Mouse (Mus musculus) lung, postnatal 25 days (tissue): ENCODE measurements around the gene Gm38431.

ENCODE experiments used
- DNase-seq: peaks from one replicate; pipeline ENCODE4 v3.0.0; 2022; ENCODE audit warnings: low spot score

Gm38431 gene

DNA sequence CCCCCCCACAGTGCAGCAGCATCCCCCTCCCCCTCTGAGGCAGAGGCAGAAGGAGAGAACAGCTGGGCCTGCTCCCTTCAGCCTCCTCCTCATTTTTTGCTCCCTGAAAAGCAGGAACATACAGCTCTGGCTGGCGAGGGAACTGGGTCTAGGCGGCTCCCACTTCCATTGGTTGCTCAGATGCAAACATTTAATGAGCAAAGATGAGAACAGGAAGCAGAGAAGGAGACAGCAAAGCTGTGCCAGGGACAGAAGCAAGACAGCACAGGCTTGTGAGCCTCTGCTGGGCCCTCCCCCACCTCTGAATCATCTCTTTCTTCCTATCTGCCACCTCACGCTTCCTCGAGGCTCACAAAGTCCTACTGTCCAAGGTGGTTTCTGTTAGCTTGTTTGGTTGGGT, 50.5 kb downstream of the Gm38431 start:
- DNase-seq: no peak

DNA sequence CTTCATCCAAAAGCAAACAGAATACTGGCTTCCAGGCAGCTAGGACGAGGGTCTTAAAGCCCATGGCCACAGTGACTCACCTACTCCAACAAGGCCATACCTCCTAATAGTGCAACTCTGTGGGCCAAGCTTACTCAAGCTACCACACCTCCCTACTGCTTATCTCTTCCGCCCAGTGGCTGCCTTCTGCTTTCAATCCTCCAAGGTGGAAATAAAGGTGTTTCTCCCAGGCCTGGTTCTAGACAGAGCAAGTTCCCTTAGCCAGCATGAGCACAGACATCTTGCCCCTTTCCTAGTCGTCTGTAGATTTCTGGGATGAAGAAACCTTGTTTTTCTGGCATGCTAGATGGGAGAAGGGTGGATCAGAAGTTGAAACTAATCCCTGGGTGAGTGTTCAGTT, 52.0 kb downstream of the Gm38431 start:
- no peak for DNase-seq

DNA sequence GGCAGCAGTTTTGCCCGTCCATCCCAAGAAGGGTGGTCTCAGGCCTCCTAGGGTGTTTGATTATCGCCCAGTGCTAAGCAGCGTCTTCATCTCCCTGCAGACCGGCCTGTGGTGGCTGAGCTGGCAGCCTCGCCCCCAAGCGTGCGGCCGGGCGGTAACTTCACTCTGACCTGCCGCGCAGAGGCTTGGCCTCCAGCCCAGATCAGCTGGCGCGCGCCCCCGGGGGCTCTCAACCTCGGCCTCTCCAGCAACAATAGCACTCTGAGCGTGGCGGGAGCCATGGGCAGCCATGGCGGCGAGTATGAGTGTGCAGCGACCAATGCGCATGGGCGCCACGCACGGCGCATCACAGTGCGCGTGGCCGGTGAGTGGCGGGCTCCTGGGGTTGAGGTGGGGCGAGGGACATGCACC, 54.3 kb downstream of the Gm38431 start:
- no peak for DNase-seq

DNA sequence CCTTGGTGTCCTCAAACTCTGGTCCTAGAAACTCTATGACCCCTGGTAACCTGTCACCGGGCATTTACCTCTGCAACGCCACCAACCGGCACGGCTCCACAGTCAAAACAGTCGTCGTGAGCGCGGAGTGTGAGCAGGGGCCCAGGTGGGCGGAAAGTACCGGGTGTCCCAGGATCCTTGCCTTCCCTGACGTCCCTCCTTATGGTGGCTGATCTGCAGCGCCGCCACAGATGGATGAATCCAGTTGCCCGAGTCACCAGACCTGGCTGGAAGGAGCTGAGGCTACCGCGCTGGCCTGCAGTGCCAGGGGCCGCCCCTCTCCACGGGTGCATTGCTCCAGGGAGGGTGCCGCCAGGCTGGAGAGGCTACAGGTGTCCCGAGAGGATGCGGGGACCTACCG, 55.1 kb downstream of the Gm38431 start:
- no peak for DNase-seq

DNA sequence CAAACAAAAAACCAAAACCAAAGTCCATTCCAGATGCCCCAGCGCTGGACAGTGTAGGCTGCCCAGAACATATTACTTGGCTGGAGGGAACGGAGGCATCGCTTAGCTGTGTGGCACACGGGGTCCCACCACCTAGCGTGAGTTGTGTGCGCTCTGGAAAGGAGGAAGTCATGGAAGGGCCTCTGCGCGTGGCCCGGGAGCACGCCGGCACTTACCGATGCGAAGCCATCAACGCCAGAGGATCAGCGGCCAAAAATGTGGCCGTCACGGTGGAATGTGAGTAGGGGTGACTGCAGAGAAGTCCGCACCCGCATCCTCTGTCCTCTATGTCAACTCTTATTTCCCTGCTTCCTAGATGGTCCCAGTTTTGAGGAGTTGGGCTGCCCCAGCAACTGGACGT, 55.6 kb downstream of the Gm38431 start:
- no peak for DNase-seq

DNA sequence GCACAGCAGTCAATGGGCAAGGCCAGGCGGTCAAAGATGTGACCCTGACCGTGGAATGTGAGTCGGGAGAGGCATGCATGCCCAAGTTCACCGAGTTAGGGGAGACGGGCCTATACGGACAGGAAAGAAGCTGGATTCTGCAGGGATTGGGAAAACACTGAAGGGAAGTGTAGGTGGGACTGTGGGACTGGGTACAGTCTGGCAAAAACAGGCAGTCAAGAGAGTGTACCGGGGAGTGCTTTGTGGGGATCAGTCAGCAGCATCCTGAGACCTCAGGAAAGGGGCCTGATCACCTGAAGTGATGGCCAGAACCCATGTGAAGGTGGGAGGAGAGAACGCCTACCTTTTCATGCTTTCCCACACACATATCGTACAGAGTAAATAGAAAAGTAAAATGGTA, 56.2 kb downstream of the Gm38431 start:
- no peak for DNase-seq

DNA sequence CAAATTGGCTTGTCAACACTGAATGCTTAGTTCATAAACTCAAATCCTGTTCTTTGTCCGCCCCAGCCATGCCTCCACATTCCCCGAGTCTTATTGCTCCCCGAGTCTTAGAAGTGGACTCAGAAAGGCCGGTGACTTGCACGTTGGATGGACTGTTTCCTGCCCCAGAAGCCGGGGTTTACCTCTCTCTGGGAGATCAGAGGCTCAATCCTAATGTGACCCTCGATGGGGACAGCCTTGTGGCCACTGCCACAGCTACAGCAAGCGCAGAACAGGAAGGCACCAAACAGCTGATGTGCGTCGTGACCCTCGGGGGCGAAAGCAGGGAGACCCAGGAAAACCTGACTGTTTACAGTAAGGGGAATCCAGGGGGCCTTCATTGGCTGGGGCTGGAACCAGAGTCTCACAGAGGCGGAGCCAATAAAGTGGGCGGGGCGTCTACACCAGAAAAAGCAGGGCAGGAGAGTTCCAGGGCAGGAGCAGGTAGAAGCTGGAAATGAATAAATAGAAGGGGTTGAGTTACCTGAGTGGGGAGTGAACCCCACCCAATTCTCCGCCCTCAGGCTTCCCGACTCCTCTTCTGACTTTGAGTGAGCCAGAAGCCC, 57.2 kb downstream of the Gm38431 start:
- DNase-seq: no peak

DNA sequence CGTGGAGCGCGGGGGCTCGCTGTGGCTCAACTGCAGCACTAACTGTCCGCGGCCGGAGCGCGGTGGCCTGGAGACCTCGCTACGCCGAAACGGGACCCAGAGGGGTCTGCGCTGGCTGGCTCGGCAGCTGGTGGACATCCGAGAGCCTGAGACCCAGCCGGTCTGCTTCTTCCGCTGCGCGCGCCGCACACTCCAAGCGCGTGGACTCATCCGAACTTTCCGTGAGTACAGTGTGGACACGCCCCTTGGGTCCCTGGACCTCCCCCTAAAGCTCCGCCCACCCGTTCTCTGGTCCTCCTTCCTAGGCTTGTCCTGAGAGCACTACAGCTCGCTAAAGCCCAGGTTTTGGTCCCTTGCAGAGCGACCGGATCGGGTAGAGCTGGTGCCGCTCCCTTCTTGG, 58.7 kb downstream of the Gm38431 start:
- DNase-seq: peak; percentile 95

DNA sequence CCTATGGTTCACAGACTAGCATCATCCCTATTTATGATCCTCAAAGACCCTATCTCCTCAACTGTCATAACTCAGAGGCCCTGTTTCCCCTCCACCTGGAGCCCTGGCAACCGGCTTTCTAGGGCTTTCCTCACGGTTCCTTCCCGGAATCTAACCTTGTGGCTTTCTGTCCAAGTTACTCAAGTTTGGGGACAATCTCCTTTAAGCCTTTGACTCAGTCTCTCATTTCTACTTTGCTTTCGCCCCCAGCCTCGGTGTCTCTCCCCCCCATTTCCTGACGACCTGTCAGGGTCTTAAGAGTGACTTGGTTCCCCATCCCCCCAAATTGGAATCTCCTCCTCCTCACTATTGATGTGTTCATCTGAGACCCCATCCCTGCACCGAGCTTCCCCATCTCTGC, 59.3 kb downstream of the Gm38431 start:
- DNase-seq: no peak

DNA sequence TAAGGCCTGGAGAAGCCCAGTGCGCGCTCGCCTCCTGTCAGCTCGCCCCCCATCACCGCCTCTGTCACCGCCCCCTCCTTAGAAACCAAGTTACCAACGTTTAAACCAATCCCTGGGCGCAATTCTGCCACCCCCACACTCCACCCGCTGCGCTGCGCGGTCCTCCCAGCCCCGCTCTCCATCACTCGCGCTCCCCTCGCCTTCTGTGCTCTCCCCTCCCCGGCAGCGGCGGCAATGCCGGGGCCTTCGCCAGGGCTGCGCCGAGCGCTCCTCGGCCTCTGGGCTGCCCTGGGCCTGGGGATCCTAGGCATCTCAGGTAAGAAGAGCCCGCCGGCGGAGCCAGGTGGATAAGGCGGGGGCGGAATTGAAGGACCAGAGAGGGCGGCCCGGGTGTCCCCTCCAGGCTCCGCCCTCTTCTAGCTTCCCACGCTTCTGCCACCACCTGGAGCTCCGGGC, 59.9 kb downstream of the Gm38431 start, which contains the start of gene Icam5:
Icam5 (plus strand) TSS at position 178 of the 456 bp plus-strand sequence.
- no peak for DNase-seq

DNA sequence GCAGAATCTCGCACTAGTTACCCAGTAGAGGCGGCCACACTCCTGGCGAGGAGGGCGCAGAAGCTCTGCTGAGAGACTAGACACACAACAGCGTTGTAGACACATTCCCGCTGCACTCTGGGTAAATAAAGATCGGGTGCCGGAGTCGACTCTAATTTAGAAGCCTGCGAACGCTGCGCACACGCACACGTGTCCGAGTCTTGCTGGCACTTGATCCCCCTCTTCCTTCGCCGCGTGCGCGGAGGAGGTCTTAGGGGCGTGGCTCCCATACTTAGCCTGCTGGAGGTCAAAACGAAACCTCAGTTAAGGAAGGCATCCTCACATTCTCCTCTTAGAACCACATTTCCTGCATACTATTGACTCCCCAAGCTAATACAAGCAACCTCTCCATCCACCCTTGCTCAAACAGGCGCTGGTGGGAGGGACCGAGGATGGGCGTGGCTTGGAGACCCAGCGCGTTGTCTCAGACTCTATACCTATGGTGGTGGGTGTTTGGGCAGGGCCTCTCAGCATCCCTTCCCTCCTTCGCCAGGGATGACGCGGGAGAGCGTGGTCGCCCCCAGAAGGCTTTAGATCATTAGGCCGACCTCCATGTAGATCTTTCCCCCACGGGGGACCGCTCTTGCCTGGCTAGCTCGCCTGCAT, 60.4 kb downstream of the Gm38431 start:
- peak; percentile 57 for DNase-seq

DNA sequence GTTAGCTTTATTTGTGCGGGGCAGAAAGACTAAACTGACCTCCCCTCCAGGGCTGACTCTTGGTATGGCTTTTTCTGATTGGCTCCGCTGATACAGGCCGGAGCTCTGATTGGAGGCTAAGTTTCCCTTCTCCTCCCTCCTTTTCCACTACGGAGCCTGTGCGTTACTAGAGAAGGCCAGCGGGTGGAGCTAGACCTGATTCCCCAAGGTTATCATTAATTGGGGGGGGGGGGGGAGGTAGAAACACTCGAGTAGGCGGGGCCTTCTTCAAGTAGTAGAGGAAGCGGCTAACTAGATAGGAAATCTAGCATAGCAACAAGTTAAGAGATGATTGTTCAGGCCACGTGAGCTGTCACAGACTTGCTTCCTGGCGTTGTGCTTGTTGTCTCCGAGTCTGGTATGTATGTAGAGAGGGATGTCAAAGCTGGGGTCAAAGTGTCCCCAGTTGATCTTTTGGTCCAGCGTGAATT, 61.0 kb downstream of the Gm38431 start:
- peak; percentile 95 for DNase-seq

DNA sequence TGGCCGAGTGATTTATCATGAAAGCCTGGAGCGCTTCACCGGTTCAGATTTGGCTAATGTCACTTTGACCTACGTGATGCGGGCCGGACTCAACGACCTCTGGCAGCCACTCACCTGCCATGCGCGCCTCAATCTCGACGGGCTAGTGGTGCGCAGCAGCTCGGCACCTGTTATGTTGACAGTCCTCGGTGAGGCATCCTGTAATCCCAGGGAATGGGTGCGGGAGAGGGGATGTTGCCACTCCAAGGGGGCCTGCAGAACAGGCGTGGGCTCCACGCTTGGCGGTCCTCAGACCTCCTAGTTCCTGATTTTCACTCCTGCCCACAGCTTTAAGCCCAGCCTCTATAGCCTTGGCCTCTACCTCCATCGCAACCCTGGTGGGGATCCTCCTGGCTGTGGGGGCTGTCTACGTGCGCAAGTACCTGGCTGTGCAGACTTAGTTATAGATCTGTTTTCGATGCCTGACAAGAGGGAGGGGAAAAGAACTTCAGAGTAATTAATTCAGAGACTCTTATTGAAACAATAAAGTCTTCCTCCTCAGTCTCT, 61.7 kb downstream of the Gm38431 start:
- DNase-seq: no peak

DNA sequence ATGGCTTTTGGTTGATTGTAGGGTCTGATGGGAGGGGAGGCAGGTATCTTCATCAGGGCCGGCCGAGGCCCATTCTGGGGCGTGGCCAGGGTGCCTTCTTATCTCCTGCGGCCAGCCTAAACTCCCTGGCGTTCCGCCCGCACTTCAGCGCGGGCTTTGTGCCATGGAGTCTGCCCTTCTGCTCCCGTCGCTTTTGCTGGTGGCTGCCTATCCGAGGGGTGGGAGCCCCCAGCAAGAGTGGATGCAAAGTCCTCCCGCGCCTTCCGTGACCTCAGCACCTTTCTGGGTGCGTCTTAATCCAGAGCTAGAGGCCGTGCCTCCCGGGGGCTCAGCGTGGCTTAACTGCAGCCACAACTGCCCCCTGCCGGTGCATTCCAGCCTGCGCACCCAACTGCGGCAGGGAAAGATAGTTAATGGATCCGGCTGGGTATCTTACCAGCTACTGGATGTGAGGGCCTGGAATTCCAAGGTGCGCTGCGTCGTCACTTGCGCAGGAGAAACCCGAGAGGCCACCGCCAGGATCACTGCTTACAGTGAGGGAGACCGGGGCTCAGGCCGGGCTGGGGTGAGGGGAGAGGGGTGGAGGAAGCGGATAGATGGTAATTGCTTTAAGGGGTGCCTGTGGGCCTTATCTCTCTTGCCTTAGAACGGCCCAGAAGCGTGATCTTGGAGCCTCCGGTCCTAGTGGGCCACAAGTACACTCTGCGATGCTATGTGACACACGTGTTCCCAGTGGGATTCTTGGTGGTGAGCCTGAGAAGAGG, 62.3 kb downstream of the Gm38431 start, which contains the start of gene Icam4:
Icam4 (plus strand) TSS at position 83 of the 764 bp plus-strand sequence.
- DNase-seq: peak; percentile 86

DNA sequence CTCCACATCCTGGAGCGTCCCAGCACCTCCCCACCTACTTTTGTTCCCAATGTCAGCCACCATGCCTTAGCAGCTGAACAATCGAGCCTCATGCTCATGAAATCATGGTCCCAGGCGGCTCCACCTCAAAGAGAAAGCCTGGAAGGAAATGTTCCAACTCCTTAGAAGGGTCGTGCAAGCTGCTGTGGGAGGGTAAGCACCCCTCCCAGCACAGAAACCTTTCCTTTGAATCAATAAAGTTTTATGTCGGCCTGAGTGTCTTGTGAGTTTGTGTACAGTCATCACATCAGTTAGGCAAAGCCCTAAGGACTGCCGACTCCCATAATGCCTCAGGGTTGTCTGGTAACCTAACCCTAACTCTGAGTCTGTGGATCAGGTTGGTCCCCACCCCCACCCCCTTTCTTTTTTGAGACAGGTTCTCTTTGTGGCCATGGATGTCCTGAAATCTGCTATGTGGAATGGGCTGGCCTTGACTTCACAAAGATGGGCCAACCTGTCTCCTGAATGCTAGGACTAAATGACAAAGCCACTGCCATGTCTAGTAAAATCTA, 63.2 kb downstream of the Gm38431 start:
- no peak for DNase-seq

DNA sequence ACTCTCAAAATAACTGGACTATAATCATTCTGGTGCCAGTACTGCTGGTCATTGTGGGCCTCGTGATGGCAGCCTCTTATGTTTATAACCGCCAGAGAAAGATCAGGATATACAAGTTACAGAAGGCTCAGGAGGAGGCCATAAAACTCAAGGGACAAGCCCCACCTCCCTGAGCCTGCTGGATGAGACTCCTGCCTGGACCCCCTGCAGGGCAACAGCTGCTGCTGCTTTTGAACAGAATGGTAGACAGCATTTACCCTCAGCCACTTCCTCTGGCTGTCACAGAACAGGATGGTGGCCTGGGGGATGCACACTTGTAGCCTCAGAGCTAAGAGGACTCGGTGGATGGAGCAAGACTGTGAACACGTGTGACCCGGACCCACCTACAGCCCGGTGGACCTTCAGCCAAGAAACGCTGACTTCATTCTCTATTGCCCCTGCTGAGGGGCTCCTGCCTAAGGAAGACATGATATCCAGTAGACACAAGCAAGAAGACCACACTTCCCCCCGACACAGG, 64.0 kb downstream of the Gm38431 start:
- no peak for DNase-seq

DNA sequence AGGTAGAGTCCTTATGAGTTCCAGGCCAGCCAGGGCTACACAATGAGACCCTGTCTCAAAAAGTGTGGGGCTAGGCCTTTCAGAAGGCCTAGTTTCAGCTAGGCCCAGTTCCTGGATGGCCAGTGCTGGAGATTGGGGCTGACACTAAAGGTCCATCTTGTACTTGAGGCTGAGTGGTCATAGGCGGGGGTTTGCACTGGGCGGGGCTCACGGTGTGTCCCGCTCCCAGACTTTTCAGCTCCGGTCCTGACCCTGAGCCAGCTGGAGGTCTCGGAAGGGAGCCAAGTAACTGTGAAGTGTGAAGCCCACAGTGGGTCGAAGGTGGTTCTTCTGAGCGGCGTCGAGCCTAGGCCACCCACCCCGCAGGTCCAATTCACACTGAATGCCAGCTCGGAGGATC, 64.9 kb downstream of the Gm38431 start:
- no peak for DNase-seq

DNA sequence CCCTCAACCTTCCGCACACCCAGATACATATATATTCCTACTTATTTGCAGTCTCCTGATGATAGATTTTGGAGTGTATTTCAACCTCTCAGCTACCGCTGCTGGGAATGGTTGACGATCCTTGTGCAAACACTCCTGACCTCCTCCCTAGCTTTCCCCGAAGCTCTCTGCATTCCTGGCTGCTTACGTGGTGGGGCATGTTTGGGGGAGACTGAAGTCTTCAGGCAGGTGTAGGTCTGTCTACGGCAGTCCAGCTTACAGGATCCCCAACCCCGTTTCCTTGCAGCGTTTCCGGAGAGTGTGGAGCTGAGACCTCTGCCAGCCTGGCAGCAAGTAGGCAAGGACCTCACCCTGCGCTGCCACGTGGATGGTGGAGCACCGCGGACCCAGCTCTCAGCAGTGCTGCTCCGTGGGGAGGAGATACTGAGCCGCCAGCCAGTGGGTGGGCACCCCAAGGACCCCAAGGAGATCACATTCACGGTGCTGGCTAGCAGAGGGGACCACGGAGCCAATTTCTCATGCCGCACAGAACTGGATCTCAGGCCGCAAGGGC, 66.5 kb downstream of the Gm38431 start:
- peak; percentile 87 for DNase-seq

DNA sequence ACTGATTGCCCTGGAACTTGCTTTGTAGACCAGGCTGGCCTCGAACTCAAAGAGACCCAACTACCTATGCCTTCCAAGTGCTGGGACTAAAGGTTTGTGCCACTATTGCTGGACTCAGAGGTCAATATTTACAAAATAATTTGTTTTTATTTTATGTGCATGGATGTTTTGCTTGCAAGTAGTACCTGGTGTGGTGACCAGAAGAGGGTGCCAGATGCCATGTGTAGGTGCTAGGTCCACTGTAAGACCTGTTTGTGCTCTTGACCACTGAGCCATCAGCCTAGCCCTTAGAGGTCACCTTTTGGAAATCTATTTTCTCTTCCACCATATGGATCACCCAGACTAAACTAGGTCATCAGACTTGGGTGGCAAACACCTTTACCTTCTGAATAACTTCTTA, 69.1 kb downstream of the Gm38431 start:
- DNase-seq: no peak

DNA sequence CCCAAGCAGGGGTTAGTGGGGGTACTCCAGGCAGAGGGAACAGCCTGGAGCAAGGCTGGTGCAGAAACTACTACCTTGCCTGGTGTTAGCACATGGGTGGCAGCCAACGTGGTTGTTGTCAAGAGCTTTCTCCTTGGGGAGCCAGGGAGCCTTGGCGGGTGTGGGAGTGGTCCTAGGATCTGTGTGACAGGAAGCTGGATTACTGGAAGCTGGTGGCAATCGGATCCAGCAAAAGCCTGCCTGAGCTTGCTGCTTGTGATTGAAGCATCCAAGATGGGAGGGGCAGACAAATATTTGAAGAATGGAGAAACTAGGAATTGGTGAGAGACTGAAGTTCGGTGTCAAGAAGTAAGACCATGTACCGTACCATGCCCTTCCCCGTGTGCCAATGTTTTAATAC, 69.5 kb downstream of the Gm38431 start:
- no peak for DNase-seq

DNA sequence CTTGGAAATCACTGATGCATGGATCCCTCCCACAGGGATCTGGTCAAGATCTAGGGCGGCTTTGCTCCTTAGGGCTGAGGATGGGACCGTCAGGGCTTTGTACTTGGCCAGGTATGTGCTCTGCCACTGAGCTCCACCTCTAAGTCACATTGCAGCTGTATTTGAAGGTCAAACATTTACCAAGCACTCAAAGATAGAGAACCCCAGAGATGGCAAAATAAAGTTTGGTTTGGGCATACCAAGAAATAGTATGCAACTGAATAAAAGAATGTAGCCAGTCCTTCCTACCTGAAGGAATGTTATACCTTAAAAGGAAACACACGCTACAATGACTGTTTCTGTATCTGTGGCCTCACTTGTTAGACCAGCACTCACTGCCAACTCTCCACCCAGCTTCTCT, 70.4 kb downstream of the Gm38431 start:
- DNase-seq: peak; percentile 66

DNA sequence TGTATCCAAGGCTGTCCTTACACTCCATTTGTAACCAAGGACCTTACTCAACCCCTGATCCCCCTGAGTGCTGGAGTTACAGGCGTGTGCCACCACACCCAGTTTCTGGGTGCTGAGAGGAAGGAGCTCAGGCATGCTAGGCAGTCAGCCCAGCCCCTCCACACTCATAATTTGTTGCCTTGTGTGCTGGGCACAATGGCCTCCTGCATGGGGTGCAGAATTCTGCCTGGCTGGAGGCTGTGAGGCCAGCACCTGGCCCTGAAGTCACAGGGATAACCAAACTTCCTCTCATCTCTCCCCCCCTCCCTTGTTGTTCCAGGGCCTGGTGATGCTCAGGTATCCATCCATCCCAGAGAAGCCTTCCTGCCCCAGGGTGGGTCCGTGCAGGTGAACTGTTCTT, 73.2 kb downstream of the Gm38431 start:
- DNase-seq: no peak
